Mouse (Mus musculus) erythroblast, embryonic 14.5 days (primary cell): ENCODE results near the gene Gm10642.

ENCODE experiments used
- GATA1 ChIP-seq: IDR thresholded peaks from 2 replicates; pipeline ENCODE4 v1.6.1; 2012; ENCODE audit warnings: low read length, inconsistent platforms, mixed read lengths
- TAL1 ChIP-seq: IDR thresholded peaks from 3 replicates; pipeline ENCODE4 v1.6.1; 2012; ENCODE audit warnings: low read length, inconsistent platforms, mixed read lengths

DNA sequence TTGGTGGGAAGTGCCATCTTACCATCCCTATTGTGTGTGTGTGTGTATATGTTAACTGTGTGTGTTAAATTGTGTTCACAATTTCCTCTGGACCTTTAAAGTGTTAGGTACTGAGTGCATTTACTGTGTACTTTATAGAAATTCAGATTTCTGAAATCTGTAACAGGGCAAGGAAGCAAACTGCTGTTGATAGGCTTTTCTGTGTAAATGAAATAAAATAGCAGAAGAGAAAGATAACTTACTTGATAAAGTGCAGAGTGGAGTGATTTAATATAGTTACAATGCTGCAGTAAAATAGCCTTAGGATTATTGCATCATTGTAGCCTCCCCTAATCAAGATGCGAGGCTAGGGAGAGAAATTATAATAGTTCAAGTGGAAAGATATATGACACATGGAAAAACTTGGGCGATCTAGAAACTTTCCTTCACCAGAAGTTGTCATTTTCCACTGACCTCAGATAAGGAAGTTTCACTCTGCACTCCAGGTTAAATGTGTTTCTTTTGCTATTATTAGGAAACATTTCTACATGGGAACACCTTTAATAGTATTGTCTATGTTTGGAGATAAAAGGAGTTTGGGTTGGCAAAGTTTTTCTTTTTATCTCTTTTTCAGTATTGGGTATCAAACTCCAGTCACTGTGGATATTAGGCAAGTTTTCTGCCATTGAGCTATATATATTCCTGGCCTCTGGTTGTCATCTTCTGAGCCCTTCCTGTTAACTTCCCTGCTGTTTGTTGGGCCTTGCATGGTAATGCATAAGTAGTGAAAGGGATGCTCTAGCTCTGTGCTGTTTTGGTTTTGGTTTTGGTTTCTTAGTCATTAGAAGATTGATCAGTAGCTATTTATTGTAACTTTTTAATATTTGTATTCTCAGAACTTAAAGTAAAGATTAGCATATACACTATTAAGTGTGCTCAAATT is 36.0 kb downstream of the Gm10642 start:
- TF ChIP-seq TAL1: no peak
- no peak for TF ChIP-seq GATA1
